Mouse (Mus musculus) bone marrow, adult 2 months (tissue): ENCODE results near the gene Cdc123.

ENCODE experiments used
- CTCF ChIP-seq: fragments of 200-500 bp; IDR thresholded peaks from 2 replicates; pipeline ENCODE4 v1.5.1; 2011; ENCODE audit warnings: low read length, control low read depth; ENCODE audit not compliant: control insufficient read depth, insufficient read depth
- POLR2A ChIP-seq: fragments of 200-500 bp; IDR thresholded peaks from 2 replicates; pipeline ENCODE4 v1.6.1; 2011; ENCODE audit warnings: low read depth, mild to moderate bottlenecking, control low read depth, low read length, borderline replicate concordance; ENCODE audit not compliant: control insufficient read depth

- TF ChIP-seq POLR2A (no peak), CTCF (no peak)
Measured at GRCm38 (mm10) chr2:5845826-5846225, 862 bp upstream of the Cdc123 start.
